Mouse (Mus musculus): ENCODE measurements around the gene Gzmm. TPM values are rescaled to one million over a fixed set of nuclear protein-coding genes. Genes with fewer than 3 reads are reported as not detected.

The Gzmm gene
- polyA plus RNA-seq, 1 experiment from 2014 or later: 1.1 TPM

DNA sequence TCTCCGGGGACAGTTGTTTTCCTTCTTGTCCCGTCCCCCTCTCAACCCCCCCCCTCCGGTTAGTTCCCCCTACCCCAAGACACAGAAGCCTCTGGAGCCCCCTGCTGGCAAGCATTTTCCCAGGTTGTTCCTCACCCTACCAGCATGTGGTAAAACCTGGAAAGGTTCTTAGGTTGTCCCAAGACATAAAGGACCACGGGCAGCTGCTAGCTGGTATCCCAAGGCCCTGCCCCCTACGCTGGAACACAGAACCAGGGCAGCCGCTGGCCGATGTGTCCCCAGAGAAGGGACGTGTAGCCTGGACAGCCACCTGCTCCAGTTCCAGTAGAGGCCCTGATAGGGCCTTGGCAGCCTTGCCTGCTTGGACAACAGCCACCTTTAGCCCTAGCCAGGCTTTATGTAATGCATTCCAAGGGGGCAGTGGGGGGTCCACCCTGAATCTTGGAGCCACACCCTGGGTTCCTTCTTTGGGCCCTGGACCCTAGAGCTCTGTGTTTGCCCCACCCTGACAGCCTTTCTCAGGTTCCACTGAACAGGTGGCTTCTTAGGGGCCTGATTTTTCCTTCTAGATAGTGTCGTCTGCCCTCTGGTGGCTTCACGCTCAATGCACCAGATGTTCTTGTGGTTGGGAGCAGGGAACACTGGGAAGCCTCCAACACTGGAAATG is 5.8 kb upstream of the Gzmm start:
- ATAC-seq (ENCODE audit: low FRiP score): no peak

GRCm38 (mm10) chr10:79683726-79684640 is 4.8 kb upstream of the Gzmm start:
- 89% methylated on average over 6 of the region's 6 CpGs for WGBS
- peak overlapping the region; percentile 88 for H3K4me3 ChIP-seq
- H3K4me1 ChIP-seq (replicated peaks): peaks cover 26% of the 10 kb centered on the region
- no peak overlapping the region for H3K27ac ChIP-seq
- H3K27me3 ChIP-seq: no peaks in the 10 kb centered on the region
- ATAC-seq (ENCODE audit: low FRiP score): no peak
- H3K9ac ChIP-seq: peak overlapping the region; percentile 90
- peaks cover 50% of the 10 kb centered on the region for H3K36me3 ChIP-seq
- peak overlapping the region; percentile 97 for H3K4me2 ChIP-seq
- no peaks in the 10 kb centered on the region for H3K9me3 ChIP-seq

More for the DNA sequence above, 5.8 kb upstream of the Gzmm start:
- Histone ChIP-seq H3K27me3 (no peaks in the 10 kb centered on the region), H3K9me3 (no peaks in the 10 kb centered on the region), H3K27ac (peak overlapping the region; percentile 73; the same call in 1 of the 2 replicates), H3K9ac (peak overlapping the region; percentile 90), H3K4me1 (replicated peaks) (peaks cover 26% of the 10 kb centered on the region), H3K4me2 (peak overlapping the region; percentile 97), H3K4me3 (peak overlapping the region; percentile 88), H3K36me3 (peaks cover 40% of the 10 kb centered on the region)
- WGBS: 7% methylated on average over 10 of the region's 10 CpGs

DNA sequence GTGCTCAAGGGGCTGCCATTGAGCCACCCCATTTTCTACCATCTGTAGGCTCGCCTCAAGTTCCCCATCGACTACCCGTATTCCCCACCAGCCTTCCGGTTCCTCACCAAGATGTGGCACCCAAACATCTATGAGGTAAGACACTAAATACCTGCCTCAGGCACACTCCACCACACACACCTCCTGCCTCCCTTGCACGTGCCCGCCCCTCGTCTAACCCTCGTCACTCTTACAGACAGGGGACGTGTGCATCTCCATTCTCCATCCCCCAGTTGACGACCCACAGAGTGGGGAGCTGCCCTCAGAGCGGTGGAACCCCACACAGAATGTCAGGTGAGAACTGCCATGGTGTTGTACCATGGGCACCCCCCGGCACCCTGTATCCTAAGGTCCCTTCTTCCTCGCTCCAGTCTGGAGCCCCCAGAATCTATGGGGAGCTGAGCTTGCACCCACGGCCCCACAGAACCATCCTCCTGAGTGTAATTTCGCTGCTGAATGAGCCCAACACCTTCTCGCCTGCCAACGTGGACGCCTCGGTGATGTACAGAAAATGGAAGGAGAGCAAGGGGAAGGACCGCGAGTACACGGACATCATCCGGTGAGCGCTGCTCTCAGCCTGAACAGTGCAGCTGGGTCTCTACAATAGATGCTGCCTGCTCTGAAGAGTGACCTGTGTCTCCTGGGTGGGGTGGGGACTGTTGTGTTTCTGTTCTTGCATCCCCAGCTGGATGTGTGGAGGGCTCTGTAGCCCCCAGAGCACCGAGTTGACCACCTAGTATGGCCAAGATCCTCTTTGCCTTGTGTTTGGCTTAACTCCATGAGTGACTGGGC is 3.8 kb upstream of the Gzmm start:
- H3K4me3 ChIP-seq: no peak overlapping the region

GRCm38 (mm10) chr10:79686219-79686618 is 2.6 kb upstream of the Gzmm start:
- ATAC-seq (ENCODE audit: low FRiP score): no peak
- H3K4me3 ChIP-seq: no peak overlapping the region
- H3K4me1 ChIP-seq (replicated peaks): peaks cover 19% of the 10 kb centered on the region
- no peak overlapping the region for H3K27ac ChIP-seq
- H3K9ac ChIP-seq: no peak overlapping the region
- WGBS: 91% methylated on average over 2 of the region's 2 CpGs
- no peaks in the 10 kb centered on the region for H3K27me3 ChIP-seq
- no peaks in the 10 kb centered on the region for H3K9me3 ChIP-seq
- no peak overlapping the region for H3K4me2 ChIP-seq
- H3K36me3 ChIP-seq: peaks cover 59% of the 10 kb centered on the region

More for the DNA sequence above, 3.8 kb upstream of the Gzmm start:
- no peak overlapping the region for H3K4me2 ChIP-seq
- no peak for ATAC-seq (ENCODE audit: low FRiP score)
- peaks cover 59% of the 10 kb centered on the region for H3K36me3 ChIP-seq
- H3K9me3 ChIP-seq: no peaks in the 10 kb centered on the region
- no peaks in the 10 kb centered on the region for H3K27me3 ChIP-seq
- H3K27ac ChIP-seq: no peak overlapping the region
- WGBS: 94% methylated on average over 25 of the region's 25 CpGs
- H3K9ac ChIP-seq: no peak overlapping the region
- peaks cover 26% of the 10 kb centered on the region for H3K4me1 ChIP-seq (replicated peaks)

DNA sequence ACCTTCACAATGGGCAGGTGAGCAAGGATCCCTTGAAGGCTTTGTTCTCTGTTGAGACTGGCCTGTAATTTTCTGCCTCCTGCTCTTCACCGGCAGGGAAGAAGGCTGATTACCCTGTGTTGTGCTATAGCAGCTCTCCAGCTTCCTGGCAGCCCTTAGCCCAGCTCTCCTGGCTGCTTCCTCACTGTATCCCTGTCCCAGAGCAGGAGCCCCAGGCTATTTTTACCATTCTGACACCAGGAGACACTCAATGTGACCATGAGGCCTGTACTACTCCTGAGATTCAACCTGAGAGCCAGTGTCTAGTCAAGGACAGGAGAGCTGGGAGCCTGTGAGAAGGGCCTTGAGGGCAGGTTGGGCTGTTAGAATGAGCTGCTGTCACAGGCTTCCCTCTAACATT is 2.1 kb upstream of the Gzmm start:
- peaks cover 59% of the 10 kb centered on the region for H3K36me3 ChIP-seq

DNA sequence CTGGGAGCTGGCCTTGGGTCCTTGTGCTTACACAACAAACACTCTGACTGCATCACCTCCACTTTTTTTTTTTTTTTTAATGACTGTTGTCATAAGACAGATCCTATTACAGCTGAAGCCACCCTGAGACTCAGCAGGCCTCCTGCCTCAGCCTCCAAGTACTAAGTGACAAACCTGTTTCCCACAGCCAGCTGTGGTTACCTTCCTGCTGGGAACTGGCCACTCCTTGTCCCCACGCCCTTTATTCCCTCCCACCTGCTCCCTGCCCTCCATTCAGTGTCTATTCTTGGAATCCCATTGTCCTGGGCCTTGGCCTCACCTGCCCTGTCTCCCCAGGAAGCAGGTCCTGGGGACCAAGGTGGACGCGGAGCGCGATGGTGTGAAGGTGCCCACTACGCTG is 1.3 kb upstream of the Gzmm start:
- Histone ChIP-seq H3K4me2 (no peak overlapping the region), H3K27ac (no peak overlapping the region), H3K27me3 (no peaks in the 10 kb centered on the region), H3K9ac (no peak overlapping the region), H3K36me3 (peaks cover 59% of the 10 kb centered on the region), H3K9me3 (no peaks in the 10 kb centered on the region), H3K4me3 (no peak overlapping the region), H3K4me1 (replicated peaks) (peaks cover 18% of the 10 kb centered on the region)
- WGBS: 97% methylated on average over 6 of the region's 6 CpGs
- ATAC-seq (ENCODE audit: low FRiP score): no peak

More for the DNA sequence above, 2.1 kb upstream of the Gzmm start:
- no peaks in the 10 kb centered on the region for H3K27me3 ChIP-seq
- H3K27ac ChIP-seq: no peak overlapping the region
- no peak overlapping the region for H3K4me2 ChIP-seq
- WGBS: 100% methylated on average over 1 of the region's 1 CpGs
- no peak overlapping the region for H3K4me3 ChIP-seq
- peaks cover 18% of the 10 kb centered on the region for H3K4me1 ChIP-seq (replicated peaks)
- H3K9ac ChIP-seq: no peak overlapping the region
- ATAC-seq (ENCODE audit: low FRiP score): no peak
- H3K9me3 ChIP-seq: no peaks in the 10 kb centered on the region

DNA sequence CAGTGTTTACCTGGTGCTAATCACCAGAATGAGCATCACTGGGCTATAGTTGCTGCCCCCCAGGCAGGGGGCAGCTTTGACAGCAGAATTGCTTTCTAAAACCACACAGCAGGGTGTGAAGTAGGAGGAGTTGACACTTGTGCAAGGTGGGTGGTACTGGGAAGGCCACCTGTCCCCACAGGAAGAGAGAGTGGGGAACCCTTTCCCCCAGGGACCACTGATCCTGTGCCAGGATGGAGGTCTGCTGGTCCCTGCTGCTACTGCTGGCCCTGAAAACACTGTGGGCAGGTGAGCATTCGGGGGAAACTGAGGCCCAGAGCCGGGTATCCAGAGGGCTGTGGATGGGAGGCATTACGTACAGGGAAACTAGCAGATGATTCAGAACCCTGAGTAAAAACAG is 358 bp downstream of the Gzmm start:
- H3K9ac ChIP-seq: no peak overlapping the region
- peaks cover 3% of the 10 kb centered on the region for H3K4me1 ChIP-seq (replicated peaks)
- peaks cover 56% of the 10 kb centered on the region for H3K36me3 ChIP-seq
- H3K4me2 ChIP-seq: no peak overlapping the region
- H3K27me3 ChIP-seq: no peaks in the 10 kb centered on the region
- no peak for ATAC-seq (ENCODE audit: low FRiP score)
- H3K4me3 ChIP-seq: no peak overlapping the region
- no peak overlapping the region for H3K27ac ChIP-seq
- H3K9me3 ChIP-seq: no peaks in the 10 kb centered on the region
- WGBS: 98% methylated on average over 3 of the region's 3 CpGs

DNA sequence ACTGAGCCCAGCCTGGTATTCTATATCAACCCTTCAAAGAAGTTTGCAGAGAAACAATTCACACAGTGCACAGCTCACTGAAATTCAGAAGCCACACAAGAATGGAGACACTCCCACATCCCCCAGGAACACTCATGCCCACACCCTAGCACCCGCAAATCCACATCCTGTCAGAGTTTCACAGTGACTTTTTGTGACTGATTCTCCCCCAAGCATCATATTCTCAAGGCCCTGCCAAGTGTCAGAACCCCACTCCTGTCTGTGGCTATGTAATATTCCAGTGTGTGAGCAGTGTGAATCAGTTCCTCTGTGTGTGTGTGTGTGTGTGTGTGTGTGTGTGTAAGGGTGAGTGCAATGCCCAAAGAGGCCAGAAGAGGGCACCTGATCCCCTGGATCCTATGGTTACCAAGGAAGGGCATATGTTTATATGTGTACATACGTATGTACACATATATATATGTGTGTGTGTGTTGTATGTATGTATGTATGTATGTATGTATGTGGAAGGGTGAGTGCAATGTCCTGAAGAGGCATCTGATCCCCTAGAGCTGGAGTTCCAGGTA is 3.2 kb downstream of the Gzmm start:
- no peaks in the 10 kb centered on the region for H3K9me3 ChIP-seq
- H3K27ac ChIP-seq: no peak overlapping the region
- no peak for ATAC-seq (ENCODE audit: low FRiP score)
- H3K36me3 ChIP-seq: peaks cover 29% of the 10 kb centered on the region
- H3K4me1 ChIP-seq (replicated peaks): no peaks in the 10 kb centered on the region
- H3K4me2 ChIP-seq: no peak overlapping the region
- H3K27me3 ChIP-seq: no peaks in the 10 kb centered on the region
- WGBS: 94% methylated on average over 2 of the region's 2 CpGs
- no peak overlapping the region for H3K4me3 ChIP-seq
- no peak overlapping the region for H3K9ac ChIP-seq

DNA sequence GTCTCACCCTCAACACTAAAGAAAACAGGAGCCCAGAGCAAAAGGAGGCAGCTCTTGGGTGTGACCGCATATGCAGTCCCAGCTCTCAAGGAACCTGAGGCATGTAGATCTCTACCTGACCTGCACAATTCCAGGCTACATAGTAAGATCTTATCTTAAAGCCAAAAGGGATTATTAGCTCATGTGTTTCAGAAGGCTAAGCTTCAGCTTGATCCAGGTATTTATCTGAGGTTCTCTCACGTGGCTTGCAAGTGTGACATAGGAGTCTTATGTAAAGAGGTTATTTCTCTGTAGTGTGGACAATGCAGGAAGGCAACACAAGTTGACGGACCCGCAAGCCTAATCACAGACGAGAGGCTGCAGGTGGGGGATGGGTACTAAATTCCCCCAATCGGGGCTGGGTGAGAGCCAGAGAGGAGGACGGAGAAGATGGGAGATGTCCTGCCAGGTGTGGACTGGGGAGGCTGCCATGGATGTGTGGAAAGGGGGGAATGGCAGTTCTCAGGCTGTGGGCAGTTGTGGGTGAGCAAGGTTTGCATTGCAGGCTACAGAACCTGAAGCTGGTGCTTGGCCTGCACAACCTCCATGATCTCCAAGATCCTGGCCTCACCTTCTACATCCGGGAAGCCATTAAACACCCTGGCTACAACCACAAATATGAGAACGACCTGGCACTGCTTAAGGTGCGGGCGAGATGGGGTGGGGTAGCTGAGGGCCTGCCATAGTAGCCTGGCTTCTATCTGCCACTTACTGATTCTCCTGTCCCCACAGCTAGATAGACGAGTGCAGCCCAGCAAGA is 5.0 kb downstream of the Gzmm start:
- WGBS: 82% methylated on average over 12 of the region's 12 CpGs
- Histone ChIP-seq H3K4me3 (no peak overlapping the region), H3K36me3 (peaks cover 12% of the 10 kb centered on the region), H3K9me3 (no peaks in the 10 kb centered on the region), H3K9ac (no peak overlapping the region; the same call in 1 of the 2 replicates), H3K27ac (no peak overlapping the region), H3K4me2 (no peak overlapping the region), H3K27me3 (no peaks in the 10 kb centered on the region), H3K4me1 (replicated peaks) (no peaks in the 10 kb centered on the region)
- no peak for ATAC-seq (ENCODE audit: low FRiP score)

- Histone ChIP-seq H3K36me3 (peaks cover 6% of the 10 kb centered on the region), H3K27ac (no peak overlapping the region), H3K9me3 (no peaks in the 10 kb centered on the region), H3K9ac (no peak overlapping the region; the same call in 1 of the 2 replicates), H3K4me1 (replicated peaks) (no peaks in the 10 kb centered on the region), H3K27me3 (no peaks in the 10 kb centered on the region), H3K4me3 (no peak overlapping the region), H3K4me2 (no peak overlapping the region)
- no peak for ATAC-seq (ENCODE audit: low FRiP score)
- 84% methylated on average over 6 of the region's 6 CpGs for WGBS
These were observed 5.5 kb downstream of the Gzmm start for GRCm38 (mm10) chr10:79694379-79694655.

Data from hindbrain, embryonic 13.5 days (tissue).